Mouse (Mus musculus) neural tube, embryonic 14.5 days (tissue): Measurements from ENCODE around the gene Apobec4. TPM values are rescaled to one million over a fixed set of nuclear protein-coding genes. Genes with fewer than 3 reads are reported as not detected.

Source experiments
- ATAC-seq: fragments of 200-750 bp; cut with Nextera tagmentation; 2 replicates; pipeline ENCODE4 v1.8.0; 2017; ENCODE audit warnings: low read depth, mild to moderate bottlenecking, moderate TSS enrichment, moderate library complexity
- H3K27ac ChIP-seq: fragments of 300-500 bp; sonication (generic); 2 replicates; pipeline ENCODE4 v1.5.1; 2014; ENCODE audit warnings: low read depth, mild to moderate bottlenecking, control low read depth, low read length, moderate library complexity, mixed read lengths
- H3K27me3 ChIP-seq: fragments of 300-500 bp; sonication (generic); 2 replicates; pipeline ENCODE4 v1.6.1; 2014; ENCODE audit warnings: low read length; ENCODE audit not compliant: control insufficient read depth, insufficient read depth
- H3K36me3 ChIP-seq: fragments of 300-500 bp; sonication (generic); 2 replicates; pipeline ENCODE4 v1.6.1; 2014; ENCODE audit warnings: low read length, mixed read lengths; ENCODE audit not compliant: control insufficient read depth, insufficient read depth
- H3K4me1 ChIP-seq: fragments of 300-500 bp; sonication (generic); 2 replicates; pipeline ENCODE4 v1.6.1; 2014; ENCODE audit warnings: low read length; ENCODE audit not compliant: control insufficient read depth, insufficient read depth
- H3K4me2 ChIP-seq: fragments of 300-500 bp; sonication (generic); 2 replicates; pipeline ENCODE4 v1.6.1; 2014; ENCODE audit warnings: mild to moderate bottlenecking, low read depth, low read length, control low read depth
- H3K4me3 ChIP-seq: fragments of 300-500 bp; sonication (generic); 2 replicates; pipeline ENCODE4 v1.5.1; 2014; ENCODE audit warnings: low read depth, low read length, control low read depth, mixed read lengths
- H3K9ac ChIP-seq: fragments of 300-500 bp; sonication (generic); replicated peaks from 2 replicates; pipeline ENCODE4 v1.6.1; 2014; ENCODE audit warnings: low read depth, mild to moderate bottlenecking, control low read depth, low read length, mixed read lengths
- H3K9me3 ChIP-seq: fragments of 300-500 bp; sonication (generic); 2 replicates; pipeline ENCODE4 v1.6.1; 2016; ENCODE audit warnings: low read length; ENCODE audit not compliant: control insufficient read depth
- WGBS: fragments of 180-500 bp; shearing (Covaris S2); extraction: QIAGEN DNeasy Blood & Tissue Kit; methylation state at CpG from one replicate; pipeline ENCODE4 v1.1.7; 2014; 5-methylcytosine and 5-hydroxymethylcytosine counted together
- polyA plus RNA-seq: library from polyadenylated mRNA; unstranded; fragments of >200 nt; fragmentation: Nextera tagmentation; extraction: Ambion mirVana; gene quantifications from 2 replicates; pipeline ENCODE4 v1.2.1, GENCODE M21; 2014

Gene Apobec4
- polyA plus RNA-seq, 1 experiment from 2014 or later = 0.21 TPM

- H3K4me3 ChIP-seq = no peak overlapping the region
- 73% methylated on average over 6 of the region's 6 CpGs for WGBS
- no peak for ATAC-seq
Measured at GRCm38 (mm10) chr1:152718200-152718599, 32.2 kb upstream of the Apobec4 start.

DNA sequence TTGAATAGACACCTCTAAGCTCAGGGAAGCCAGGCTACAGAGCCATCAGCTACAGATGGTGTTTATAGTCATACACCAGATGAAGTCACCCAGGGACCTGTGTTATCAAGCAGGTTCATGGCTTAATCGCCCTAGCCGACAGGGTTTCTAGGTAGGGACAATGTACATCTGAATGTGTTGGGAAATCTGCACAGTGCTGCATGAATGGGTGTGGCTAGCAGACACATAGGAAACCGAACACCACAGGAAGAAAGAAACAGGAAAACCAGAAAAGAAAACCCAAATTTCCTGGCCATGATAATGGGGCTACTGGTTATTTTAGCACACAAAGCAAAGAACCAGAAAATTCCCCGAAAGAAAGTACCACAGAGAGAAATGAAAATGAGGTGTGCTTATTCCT is 29.4 kb upstream of the Apobec4 start:
- no peaks in the 10 kb centered on the region for H3K36me3 ChIP-seq
- 88% methylated on average over 4 of the region's 4 CpGs for WGBS

More at GRCm38 (mm10) chr1:152718200-152718599, 32.2 kb upstream of the Apobec4 start:
- H3K9me3 ChIP-seq = no peaks in the 10 kb centered on the region
- H3K27me3 ChIP-seq = no peaks in the 10 kb centered on the region
- H3K9ac ChIP-seq = no peak overlapping the region
- H3K36me3 ChIP-seq = no peaks in the 10 kb centered on the region
- no peak overlapping the region for H3K4me2 ChIP-seq
- H3K4me1 ChIP-seq = no peaks in the 10 kb centered on the region
- no peak overlapping the region for H3K27ac ChIP-seq

GRCm38 (mm10) chr1:152721535-152722198 is 28.7 kb upstream of the Apobec4 start:
- Histone ChIP-seq H3K9ac (no peak overlapping the region), H3K4me3 (no peak overlapping the region), H3K27me3 (no peaks in the 10 kb centered on the region), H3K9me3 (no peaks in the 10 kb centered on the region), H3K27ac (no peak overlapping the region), H3K36me3 (no peaks in the 10 kb centered on the region), H3K4me1 (no peaks in the 10 kb centered on the region), H3K4me2 (no peak overlapping the region)
- ATAC-seq = peak; percentile 41; the same call in 1 of the 2 replicates
- WGBS = 79% methylated on average over 11 of the region's 11 CpGs

More for the DNA sequence above, 29.4 kb upstream of the Apobec4 start:
- H3K4me2 ChIP-seq = no peak overlapping the region
- no peak for ATAC-seq
- H3K27ac ChIP-seq = no peak overlapping the region
- no peaks in the 10 kb centered on the region for H3K27me3 ChIP-seq
- no peaks in the 10 kb centered on the region for H3K9me3 ChIP-seq
- no peak overlapping the region for H3K9ac ChIP-seq
- no peaks in the 10 kb centered on the region for H3K4me1 ChIP-seq
- no peak overlapping the region for H3K4me3 ChIP-seq

GRCm38 (mm10) chr1:152724286-152724685 is 26.1 kb upstream of the Apobec4 start:
- ATAC-seq = no peak
- H3K4me3 ChIP-seq = no peak overlapping the region
- H3K4me1 ChIP-seq = no peaks in the 10 kb centered on the region
- H3K9me3 ChIP-seq = no peaks in the 10 kb centered on the region
- H3K36me3 ChIP-seq = no peaks in the 10 kb centered on the region
- H3K27me3 ChIP-seq = no peaks in the 10 kb centered on the region
- H3K27ac ChIP-seq = no peak overlapping the region
- H3K4me2 ChIP-seq = no peak overlapping the region
- H3K9ac ChIP-seq = no peak overlapping the region

- Histone ChIP-seq H3K4me3 (no peak overlapping the region), H3K4me1 (no peaks in the 10 kb centered on the region), H3K27me3 (no peaks in the 10 kb centered on the region), H3K4me2 (no peak overlapping the region), H3K9me3 (no peaks in the 10 kb centered on the region), H3K36me3 (no peaks in the 10 kb centered on the region), H3K27ac (no peak overlapping the region), H3K9ac (no peak overlapping the region)
- ATAC-seq = no peak
- 87% methylated on average over 3 of the region's 3 CpGs for WGBS
Measured at GRCm38 (mm10) chr1:152726095-152726494, 24.3 kb upstream of the Apobec4 start.

DNA sequence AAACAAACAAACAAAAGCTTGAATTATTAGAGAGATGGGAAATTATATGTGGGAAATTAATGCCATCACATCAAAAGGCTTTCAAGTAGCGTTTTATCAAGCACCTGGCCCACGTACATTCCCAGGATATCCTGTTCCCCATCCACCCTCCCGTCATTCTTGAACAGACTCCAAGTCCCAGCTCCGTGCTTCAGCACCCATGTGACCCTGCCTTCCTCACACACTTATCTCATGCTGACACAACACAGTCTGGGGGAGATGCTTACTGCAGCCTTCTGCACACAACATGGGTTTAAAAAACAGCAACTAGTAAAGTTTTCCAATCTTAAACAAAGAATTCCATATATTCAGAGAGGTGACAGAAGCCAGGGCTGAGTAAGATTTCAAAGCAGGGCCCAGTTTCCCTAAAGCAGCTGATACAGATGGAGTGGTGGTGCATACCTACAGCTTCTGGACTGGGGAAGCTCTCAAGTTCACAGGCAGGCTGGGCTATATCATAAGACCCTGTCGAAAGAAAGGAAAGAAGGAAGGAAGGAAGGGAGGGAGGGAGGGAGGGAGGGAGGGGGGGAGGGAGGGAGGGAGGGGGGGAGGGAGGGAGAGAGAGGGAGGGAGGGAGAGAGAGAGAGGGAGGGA is 22.6 kb upstream of the Apobec4 start:
- H3K4me3 ChIP-seq = no peak overlapping the region
- no peaks in the 10 kb centered on the region for H3K36me3 ChIP-seq
- no peaks in the 10 kb centered on the region for H3K4me1 ChIP-seq
- 67% methylated on average over 4 of the region's 5 CpGs for WGBS
- H3K4me2 ChIP-seq = no peak overlapping the region
- no peaks in the 10 kb centered on the region for H3K9me3 ChIP-seq
- no peaks in the 10 kb centered on the region for H3K27me3 ChIP-seq
- H3K27ac ChIP-seq = no peak overlapping the region
- no peak for ATAC-seq
- H3K9ac ChIP-seq = no peak overlapping the region

DNA sequence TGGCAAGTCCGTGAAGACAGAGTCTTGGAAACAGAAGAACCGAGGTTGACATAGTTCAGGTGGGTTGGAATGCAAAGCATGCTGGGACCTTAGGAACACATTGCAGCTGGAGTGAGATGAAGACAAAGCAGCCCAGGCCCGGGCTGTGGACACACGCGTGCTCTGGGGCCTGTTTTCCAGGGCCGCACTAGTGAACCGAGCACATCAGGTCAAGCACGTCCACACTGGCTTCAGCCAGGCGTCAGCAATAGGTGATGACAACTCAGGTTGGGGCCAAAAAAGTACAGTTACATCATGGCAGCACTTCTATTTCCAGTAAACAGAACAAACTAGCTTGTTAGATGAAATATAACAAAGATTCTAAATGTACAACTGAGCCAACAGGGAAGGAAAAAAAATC is 11.6 kb upstream of the Apobec4 start:
- WGBS = 91% methylated on average over 9 of the region's 9 CpGs
- no peaks in the 10 kb centered on the region for H3K9me3 ChIP-seq
- no peak overlapping the region for H3K4me2 ChIP-seq
- H3K36me3 ChIP-seq = no peaks in the 10 kb centered on the region
- H3K4me3 ChIP-seq = no peak overlapping the region
- no peak for ATAC-seq
- H3K9ac ChIP-seq = no peak overlapping the region
- no peaks in the 10 kb centered on the region for H3K27me3 ChIP-seq
- no peak overlapping the region for H3K27ac ChIP-seq
- H3K4me1 ChIP-seq = no peaks in the 10 kb centered on the region

DNA sequence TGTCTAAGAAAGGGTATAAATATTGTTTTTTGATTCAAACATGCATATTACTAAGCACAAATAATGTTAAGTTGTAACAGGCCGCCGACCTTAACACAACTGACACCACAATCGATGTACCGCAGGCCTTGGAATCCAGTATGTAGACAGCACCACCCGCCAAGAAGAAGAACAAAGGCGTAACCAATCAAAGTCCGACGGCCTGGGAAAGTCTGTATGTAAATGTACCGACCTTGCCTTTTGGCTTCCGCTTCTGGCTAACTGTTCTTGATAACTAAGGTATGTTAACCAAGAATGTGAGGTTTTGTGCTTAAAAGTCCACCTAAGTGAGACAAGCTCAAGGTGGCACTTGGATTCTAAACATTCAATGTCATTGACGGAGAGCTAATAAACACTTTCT is 11.0 kb upstream of the Apobec4 start:
- no peak overlapping the region for H3K4me3 ChIP-seq
- no peaks in the 10 kb centered on the region for H3K36me3 ChIP-seq
- ATAC-seq = no peak
- no peak overlapping the region for H3K4me2 ChIP-seq
- WGBS = 81% methylated on average over 11 of the region's 11 CpGs
- H3K27me3 ChIP-seq = no peaks in the 10 kb centered on the region
- no peak overlapping the region for H3K9ac ChIP-seq
- H3K27ac ChIP-seq = no peak overlapping the region
- H3K4me1 ChIP-seq = no peaks in the 10 kb centered on the region
- H3K9me3 ChIP-seq = no peaks in the 10 kb centered on the region

DNA sequence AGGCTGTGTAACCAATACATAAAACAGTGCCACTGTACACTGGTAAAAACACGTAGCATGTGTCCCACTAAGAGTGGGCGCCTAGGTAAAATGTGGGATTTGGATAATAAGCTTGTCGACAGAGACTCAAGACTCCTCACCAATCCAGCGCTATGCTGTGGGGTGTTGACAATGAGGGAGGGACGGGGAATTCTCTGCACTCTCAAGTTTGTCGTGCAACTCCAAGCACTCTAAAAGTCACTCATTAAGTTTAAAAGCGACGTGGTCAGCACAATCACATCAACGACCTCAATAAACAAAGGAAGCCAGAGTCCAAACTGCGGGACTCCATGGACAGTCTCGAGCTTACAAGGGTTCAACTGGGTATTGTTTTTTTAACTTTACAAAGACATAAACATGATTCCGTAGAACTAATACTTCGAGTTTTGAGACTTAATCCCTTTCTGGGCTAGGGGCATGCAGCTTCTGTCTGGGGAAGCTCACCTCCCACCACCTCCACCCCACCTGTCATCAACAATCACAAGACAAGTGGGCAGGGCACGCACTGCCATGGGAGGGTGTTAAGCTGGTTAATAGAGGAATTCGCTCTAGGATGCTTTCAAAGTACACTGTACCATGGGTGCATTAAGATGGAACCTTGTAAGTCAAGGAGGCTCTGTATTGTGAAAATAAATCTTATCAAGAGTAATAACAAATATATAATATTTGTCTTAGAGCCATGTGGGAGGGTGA is 7.1 kb upstream of the Apobec4 start:
- Histone ChIP-seq H3K27ac (no peak overlapping the region), H3K36me3 (no peaks in the 10 kb centered on the region), H3K4me2 (no peak overlapping the region), H3K9me3 (no peaks in the 10 kb centered on the region), H3K4me1 (no peaks in the 10 kb centered on the region), H3K9ac (no peak overlapping the region), H3K4me3 (no peak overlapping the region), H3K27me3 (no peaks in the 10 kb centered on the region)
- no peak for ATAC-seq
- 59% methylated on average over 15 of the region's 15 CpGs for WGBS
